Mouse (Mus musculus) Muller cell, postnatal 12 days (primary cell): ENCODE data around the gene Psmb5.
"Not testable (repeated sequence)": the region's sequence is repeated elsewhere in the genome, so short reads cannot be mapped to it uniquely, and the experiment has no call there.

Experiments used
- DNase-seq: peaks from one replicate; pipeline ENCODE4 v3.0.0-alpha.2; 2015; ENCODE audit errors: inconsistent ontology term

The Psmb5 gene

DNA sequence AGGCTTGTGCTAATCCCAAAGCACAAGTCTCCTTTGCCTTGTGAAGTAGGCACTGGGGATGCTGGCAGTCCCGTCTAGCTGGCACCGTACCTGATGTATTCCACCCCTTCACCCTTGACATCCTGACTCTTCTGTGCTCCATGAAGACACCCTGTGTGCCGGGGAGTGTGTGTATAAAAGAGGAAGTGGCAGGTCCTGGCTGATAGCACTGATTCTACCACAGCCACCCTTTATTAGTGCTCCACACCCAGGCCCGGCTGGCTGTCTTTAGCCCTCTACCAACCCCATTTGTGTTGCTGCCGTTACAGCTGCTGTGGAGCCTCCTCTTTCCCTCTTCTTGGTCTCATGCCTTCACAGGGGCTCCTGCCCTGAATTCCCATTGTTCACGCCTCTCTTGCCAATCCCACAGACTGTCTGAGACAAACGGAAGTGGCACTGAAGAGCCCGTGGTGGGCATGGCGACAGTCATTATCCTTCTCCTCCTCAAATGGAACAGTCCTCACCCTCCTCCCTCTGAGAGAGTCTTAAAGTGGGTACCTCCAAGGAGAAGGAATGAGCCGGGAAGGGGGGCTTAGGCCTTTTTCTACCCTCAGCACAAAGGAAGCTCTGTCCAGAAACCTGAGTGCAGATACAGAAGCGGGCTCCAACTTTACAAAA lies 12.9 kb upstream of the Psmb5 start:
- DNase-seq = no peak

DNA sequence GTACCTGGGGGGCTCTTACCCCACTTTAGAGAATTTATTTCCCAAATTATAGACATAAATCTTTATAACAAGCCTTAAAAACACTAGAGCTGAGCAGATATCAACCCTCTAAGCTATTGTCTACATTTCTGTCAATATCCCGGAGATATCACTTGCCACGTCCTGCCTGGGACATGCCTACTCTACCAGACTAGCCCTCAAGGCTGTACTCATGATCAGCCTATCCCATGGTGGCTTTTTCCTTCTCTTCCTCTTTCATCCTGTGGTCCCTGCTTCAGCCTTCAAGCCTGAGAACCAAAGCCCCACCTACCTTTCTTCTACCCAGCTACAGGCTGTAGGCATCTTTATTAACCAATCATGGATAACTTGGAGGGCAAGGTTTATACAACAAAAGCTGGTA lies 12.0 kb upstream of the Psmb5 start:
- DNase-seq = no peak

DNA sequence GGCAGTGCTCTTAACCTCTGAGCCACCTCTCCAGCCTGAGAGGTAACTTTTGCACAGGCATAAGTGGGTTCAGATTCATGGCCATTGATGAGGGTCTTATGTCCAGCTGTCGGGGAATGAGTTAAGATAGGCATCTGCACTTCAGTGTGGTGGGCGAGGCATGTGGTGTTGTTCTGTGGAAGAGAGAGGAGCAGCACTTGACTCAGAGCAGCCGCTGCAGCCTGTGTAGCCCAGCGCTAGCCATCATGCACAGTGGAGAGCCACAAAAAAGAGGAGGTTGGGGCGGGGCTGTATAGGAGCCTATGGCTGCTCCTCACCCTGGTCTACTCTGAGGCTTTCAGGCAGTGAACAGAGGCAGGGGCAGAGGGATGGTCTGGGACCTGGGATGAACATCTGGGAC lies 10.3 kb upstream of the Psmb5 start:
- DNase-seq = no peak

DNA sequence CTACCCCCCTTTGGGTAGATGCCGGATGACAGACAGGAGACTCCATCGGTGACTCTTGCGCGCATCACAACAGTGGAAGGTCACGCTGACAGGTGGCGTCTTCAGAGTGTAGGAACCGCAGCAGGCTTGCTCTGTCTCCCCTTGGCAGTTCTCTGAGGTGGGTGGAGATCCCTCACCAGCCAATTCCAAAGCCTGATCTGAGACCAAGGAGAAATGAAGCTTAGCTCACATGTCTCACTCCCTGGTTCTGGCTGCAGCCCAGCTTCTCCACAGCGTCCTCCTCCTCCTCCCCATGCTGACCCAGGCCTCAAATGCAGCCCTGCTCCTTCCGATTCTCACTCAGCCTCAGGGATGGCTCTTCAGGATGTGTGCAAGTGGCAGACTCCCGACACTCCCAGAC lies 7.2 kb upstream of the Psmb5 start:
- no peak for DNase-seq

DNA sequence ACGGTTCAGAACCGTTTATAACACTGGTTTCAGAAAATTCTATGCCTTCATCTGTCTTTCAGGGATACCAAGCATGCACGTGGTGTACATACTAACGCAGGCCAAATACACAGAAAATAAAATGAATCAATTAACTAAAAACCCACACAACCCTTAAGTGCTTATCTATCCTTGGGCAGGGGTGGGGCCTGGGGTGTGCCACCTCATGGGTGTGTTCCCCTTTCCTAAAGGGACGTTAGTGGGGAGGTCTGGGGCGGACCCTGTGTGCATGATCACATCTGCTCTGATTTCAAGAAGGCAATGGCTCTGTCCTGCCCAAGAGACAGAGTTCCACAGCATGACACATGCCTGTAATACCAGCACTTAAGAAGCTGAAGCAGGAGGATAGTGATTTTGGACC lies 5.5 kb upstream of the Psmb5 start:
- DNase-seq = no peak

DNA sequence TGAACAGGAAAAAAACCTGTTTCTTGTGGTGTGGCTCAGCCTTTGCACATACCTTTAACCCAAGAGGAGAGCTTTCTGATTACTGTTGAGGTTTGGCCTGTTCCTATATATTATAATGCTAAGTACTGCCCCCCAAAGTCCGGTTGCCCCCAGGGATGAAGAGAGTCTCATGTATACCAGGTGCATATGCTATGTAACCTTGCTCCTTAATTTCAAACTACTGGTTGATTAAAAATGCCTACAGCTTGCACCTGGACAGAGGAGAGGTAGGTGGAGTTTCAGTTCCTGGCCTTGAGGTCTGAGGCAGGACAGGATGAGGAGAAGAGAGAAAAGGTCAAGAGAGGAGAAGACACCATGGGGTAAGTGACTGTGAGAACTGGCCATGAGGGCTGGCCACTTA lies 3.3 kb upstream of the Psmb5 start, which contains the start of gene Psmb11:
Psmb11 (plus strand) TSS at position 301 of the 400 bp plus-strand sequence.
- no peak for DNase-seq

DNA sequence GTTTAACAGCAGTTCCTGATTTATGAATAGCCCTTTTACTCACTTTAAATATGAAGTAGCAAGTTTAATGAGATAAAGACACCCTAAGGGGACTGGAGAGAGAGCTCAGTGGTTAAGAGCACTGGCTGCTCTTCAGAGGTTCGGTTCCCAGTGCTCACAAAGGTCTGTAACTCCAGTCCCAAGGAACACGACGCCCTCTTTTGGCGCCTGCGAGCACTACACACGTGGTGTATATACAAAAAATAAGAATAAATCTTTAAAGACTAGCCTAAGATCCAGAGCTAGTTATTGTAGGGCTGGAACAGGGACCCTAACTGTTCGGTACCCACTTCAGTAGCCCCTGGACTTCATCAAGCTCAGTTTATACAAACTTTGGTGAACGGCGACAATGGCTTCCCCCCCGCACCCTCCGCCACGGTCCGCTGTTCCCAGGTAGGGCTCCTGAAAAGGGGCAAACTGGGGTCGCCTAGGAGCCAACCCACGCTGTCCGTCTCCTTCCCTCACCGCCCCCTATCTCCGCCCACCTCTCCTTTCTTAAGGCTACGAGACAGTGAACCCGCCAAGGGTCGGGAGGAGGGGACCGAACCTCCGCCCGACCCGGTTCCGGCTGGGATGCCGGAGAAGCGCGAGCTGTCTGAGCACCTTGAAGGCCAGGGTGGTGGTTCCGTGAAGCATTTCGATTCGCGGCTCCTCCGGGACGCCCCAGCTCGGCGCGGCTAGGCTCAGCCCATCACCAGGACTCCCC lies 498 bp downstream of the Psmb5 start:
- peak; percentile 69 for DNase-seq

DNA sequence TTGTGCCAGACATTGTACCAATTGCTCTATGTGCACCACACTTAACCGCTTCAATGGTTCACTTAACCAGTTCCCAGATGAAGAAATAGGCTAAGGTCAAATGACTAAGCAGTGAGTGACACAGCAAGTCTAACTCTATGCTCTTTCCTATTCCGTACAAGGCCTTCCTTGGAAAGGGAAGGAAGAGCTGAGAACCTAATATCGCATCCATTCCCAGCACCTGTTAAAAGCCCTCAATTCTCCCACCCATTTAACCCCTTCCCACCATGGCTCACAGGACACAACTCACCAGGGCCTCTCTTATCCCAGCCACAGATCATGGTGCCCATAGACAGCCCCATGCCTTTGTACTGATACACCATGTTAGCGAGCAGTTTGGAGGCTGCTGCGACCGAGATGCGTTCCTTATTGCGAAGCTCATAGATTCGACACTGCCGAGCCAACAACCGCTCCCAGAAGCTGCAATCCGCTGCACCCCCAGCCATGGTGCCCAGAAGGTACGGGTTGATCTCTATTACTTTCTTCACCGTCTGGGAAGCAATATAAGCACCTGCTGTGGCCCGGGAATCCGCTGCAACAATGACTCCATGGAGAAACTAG lies 1.5 kb downstream of the Psmb5 start:
- no peak for DNase-seq

DNA sequence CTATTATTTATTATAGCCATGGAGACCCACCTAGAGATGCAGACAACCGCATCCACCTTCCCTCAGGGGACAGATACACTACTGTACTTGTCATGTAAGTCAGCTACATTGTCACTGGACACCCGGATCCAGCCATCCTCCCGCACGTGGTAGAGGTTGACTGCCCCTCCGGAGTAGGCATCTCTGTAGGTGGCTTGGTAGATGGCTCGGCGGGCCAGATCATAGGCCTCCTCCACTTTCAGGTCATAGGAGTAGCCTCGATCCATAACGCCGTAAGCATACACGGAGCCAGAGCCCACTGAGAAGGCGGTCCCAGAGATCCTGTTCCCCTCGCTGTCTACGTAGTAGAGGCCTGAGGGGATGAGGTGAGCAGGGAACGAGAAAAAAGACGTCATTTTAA lies 3.7 kb downstream of the Psmb5 start:
- not testable (repeated sequence) for DNase-seq

DNA sequence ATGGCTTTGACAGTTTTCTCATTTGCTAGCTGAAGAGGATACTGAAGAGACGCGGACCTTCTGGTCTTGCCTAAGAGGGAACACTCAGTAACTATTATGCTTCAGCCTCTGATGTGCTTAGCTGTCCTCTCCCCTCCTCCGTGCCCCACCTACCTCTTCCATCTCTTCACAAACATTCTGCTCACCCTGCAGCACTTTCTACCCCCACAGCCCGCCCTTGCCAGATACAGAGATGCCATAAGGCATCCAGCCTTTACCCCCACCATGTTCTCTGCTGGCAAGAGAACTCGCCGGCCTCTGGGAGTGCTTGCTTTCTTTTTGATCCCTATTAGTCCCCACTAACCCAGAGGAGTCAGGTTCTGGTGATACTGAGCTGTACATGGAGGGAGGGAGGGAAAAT lies 7.2 kb downstream of the Psmb5 start:
- DNase-seq = no peak

DNA sequence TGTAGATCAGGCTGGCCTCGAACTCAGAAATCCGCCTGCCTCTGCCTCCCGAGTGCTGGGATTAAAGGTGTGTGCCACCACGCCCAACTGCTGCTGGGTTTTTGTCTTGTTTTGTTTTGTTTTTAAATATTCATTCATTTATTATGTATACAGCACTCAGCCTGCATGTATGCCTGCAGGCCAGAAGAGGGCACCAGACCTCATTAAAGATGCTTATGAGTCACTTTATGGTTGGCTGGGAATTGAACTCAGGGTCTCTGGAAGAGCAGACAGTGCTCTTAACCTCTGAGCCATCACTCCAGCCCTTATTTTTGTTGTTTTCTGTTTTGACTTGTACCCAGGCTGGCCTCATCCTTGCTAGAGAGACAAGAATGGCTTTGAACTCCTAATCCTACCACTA lies 7.9 kb downstream of the Psmb5 start:
- DNase-seq = no peak

DNA sequence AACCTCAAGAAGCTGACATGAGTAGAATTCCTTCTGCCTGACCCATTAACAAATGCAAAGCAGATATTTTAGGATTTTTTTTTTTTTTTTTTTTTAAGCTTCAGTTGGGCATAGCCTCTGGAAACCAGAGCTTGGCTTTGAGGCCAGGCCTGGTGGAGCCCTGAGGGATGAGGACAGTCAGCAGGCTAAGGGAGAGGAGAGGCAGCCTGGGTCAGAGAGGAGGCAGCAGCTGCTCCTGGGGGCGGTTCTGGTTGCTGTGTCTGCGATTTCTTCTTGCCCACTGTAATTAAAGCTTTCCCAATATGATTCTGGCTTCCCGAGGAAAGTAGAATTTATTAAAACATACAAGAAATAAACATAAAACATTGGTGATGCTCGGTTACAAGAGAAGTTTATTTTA lies 8.6 kb downstream of the Psmb5 start:
- no peak for DNase-seq

DNA sequence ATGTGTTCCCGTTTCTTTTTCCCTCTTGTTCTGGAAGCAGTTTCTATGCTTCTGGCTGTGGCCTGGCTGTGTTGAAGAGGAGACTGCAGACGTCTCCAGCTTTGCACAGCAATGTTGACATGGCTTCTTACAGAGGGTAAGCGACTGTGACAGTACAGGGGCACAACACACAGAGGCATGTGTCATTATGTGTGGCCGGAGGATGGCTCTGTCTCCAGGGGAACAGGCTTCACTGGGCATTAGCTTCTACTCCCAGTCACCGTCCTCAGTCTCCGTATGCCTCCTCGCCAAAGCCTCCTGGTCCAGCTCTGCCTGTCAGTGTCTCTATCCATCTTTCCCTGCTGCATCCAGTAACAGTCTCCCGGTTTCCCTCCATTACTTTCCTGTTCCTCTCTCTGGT lies 10.6 kb downstream of the Psmb5 start:
- DNase-seq = no peak

DNA sequence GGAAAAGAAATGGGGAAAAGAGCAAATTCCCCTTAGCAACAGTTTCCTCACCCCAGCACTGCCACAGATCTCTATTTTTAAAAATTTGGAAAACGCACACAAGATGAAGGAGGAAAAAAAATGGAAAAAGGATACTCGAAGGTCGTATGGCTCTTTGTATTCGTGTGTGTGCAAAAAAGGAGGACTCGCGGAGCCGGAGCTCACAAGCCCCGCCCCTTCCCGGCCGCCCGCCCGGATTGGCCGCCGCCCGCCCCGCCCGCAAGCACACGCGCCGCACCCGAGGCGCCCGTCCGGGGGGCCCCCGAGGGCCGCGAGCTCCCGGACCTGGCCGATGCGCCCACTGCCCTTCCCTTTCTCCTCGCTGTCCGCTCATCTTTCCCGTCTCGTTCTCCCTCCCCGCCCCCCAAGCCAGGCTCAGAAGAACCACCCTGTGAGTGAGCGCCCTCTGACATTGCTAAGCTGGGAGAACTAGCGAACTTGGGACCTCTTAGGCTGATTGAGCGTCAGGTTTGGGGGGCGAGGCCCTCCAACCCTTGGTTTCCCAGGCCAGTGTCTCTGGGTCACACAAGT lies 12.0 kb downstream of the Psmb5 start, which contains the start of gene 4931414P19Rik:
4931414P19Rik (minus strand) TSS at position 242 of the 570 bp plus-strand sequence.
- peak; percentile 76 for DNase-seq

DNA sequence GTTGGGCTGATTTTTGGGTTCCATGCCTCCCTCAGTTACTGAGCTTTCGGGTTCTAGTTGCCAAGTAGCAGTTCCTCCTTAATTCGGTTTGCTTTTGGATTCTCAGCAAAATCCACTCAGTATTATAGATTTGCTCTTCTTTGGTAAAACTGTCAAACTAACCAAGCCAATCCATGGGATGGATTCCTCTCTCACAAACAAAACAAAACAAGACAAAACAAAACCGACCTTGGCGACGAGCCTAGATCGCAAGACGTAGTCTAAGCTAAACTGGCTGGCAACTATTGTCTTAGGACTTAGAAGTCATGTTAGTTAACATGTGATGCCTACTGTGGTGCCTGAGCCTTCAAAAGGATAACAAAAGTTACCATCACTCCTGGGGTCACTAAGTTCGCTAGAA lies 14.1 kb downstream of the Psmb5 start:
- DNase-seq = no peak

DNA sequence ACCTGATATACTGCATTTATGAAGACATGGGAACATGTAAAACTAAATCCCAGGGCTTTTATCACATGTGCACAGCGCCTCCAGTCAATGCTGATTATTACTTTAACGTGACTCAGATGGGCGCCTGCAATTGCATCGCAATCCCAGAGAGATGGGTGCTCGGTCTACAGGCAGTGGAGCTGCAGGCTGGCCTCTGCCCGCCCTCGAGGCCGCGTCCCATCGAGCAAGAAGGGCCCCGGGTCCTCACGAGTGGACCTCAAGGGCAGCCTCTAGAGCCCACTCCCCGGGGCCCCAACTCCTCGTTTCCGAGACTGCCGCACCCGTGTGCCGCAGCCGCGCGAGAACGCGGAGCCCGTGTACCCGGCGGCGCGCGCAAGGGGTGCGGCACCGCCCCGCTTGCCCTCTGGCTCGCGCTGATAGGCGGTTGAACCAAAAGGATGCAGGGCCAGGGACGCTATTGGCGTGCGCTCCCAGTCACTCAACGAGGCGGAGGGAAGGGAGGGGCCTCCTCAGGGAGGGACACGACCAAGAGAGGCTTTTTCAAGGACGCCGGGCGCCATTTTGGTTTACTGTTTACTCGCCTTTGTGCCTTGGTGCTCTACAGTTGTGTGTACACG lies 14.7 kb downstream of the Psmb5 start:
- peak; percentile 98 for DNase-seq

DNA sequence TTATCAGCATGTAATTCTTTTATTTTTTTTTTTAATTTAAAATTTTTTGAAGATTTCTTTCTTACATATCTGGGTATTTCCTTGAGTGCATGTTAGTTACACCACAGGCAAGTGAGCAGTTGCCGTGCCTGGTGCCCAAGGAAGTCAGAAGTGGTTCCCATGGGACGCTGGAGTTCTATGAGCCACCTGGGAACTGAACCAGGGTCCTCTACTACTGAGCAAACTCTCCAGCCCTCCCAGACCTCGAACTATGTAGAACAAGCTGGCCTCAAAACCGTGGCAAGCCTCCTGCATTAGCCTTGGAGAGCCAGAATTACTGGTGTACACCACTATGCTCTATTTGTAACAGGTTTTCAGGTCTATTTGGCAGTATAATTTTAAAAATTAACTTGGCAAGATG lies 15.2 kb downstream of the Psmb5 start:
- no peak for DNase-seq

DNA sequence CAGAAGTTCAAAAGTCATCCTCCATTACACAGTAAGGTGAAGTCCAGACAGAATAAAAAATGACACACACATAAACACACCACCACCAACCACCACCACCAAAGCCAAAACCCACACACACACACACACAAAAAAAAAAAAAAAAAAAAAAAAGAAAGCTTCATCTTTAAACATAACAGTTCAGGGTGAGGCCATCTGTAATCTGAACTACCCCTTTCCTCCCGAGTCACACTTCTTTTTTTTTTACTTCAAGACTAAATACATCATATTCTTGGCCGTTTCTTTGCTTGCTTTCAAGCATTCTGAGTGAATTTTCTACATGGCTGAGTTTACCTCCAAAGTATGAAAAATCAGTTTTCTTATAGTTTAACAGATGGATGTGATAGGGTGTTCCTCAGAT lies 16.2 kb downstream of the Psmb5 start:
- DNase-seq = no peak

DNA sequence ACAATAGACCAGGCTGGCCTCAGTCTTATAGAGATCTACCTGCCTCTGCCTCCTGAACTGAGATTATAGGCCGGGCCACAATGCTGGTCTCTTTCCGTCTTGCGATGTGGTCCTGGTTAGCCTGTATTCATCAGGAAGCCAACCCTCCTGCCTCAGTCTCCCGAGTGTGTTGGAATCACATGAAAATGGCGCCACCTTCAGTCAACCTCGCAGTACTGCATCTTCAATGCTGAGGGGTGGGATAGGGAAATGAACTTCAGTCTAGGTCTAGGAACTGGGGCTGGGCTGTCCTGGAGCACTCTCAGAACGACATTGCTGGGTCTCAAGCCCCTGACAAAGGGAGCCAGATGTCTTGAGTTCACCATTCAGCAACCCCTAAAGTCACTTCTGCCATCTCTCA lies 20.7 kb downstream of the Psmb5 start:
- DNase-seq = no peak

DNA sequence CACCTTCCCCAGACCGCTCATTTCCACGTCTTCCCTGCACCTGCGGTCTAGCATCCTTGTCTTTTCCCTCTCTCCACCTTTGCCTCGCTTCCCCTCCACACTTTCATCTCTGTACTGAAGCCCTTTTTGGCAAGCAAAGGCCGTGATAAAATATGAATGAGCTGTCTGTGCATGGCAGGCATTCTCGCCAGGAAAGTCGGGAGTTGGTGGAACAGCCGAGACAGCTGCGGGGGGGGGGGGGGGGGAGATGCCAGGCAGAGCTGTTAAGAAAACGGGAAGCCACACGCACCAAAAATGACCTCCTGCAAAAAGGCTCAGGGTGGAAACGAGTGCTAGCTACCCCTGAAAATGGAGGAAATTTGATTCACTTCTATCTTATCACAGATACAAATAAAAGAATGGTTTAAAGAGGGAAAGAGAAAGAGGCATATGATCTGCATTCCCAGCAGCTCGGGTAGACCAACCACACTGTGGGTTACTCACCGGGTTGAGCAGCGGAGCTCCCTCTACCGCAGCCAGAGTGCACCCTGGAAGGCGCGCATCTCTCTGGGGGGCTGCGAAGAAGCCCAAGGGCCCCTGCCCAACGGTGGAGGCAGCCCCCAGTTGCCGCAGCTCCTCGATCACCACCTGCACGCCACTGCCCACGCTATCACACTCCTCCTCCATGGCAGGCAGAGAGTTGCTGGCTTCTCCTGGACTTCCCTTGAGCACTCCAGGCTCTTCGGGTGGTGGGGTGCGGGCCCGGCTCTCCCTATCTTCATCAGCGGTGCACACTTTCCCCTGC lies 23.0 kb downstream of the Psmb5 start:
- peak; percentile 20 for DNase-seq

DNA sequence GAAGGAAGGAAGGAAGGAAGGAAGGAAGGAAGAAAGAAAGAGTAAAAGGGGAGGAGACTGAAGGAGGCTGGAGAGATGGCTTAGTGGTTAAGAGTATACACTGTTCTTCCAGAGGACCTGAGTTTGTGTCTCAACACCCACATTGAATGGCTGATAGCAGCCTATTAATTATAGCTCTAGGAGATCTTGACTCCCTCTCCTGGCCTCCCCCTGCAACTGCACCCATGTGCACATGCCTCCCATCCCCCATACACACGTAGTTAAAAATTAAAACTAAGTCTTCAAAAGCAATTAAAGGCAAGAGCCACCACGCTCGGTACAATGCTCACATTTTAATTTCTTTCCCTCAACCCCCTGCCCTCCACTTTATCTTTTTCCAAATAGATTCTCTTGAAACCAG lies 23.8 kb downstream of the Psmb5 start:
- DNase-seq = no peak
